Mouse (Mus musculus) olfactory bulb, adult 2 months (tissue): ENCODE measurements around the gene Fry.

Experiments
- CTCF ChIP-seq: fragments of 200-500 bp; IDR thresholded peaks from 2 replicates; pipeline ENCODE4 v1.5.1; 2012; ENCODE audit warnings: low read depth, mild to moderate bottlenecking, low read length, moderate library complexity; ENCODE audit not compliant: insufficient read depth
- POLR2A ChIP-seq: fragments of 200-500 bp; IDR thresholded peaks from 2 replicates; pipeline ENCODE4 v1.6.1; 2012; ENCODE audit warnings: mild to moderate bottlenecking, low read depth, low read length, moderate library complexity; ENCODE audit not compliant: insufficient read depth

DNA sequence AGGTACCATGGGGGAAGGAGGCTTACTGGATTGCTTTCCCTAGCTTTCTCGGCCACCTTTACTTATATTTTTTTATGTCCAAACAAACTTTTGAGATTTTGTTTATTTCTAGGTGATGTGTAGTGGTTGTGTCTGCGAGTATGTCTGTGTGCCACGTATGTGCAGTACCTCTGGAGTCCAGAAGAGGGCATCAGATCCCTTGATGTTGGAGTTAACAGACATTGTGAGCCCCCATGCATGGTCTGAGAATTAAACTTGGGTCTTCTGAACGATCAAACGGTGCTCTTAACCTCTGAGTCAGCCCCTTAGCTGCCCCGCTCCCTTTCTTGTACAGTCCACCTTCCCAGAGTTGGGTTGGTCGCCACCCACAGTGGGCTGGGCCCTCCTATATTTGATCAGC is 4.4 kb upstream of the Fry start:
- TF ChIP-seq POLR2A: no peak
- no peak for TF ChIP-seq CTCF
